Mouse (Mus musculus) forebrain, embryonic 11.5 days (tissue): Measurements from ENCODE around the gene Colq. TPM values are rescaled to one million over a fixed set of nuclear protein-coding genes. Genes with fewer than 3 reads are reported as not detected.

ENCODE experiments used
- ATAC-seq: fragments of 200-750 bp; cut with Nextera tagmentation; replicated peaks from 2 replicates; pipeline ENCODE4 v1.8.0; 2017; ENCODE audit warnings: moderate TSS enrichment; ENCODE audit not compliant: low FRiP score
- DNase-seq: peaks from one replicate; pipeline ENCODE4 v3.0.0-alpha.2; 2017; ENCODE audit warnings: low spot score
- H3K27ac ChIP-seq: fragments of 300-500 bp; sonication (generic); 2 replicates; pipeline ENCODE4 v1.5.1; 2014; ENCODE audit warnings: low read depth, low read length
- H3K27me3 ChIP-seq: fragments of 300-500 bp; sonication (generic); 2 replicates; pipeline ENCODE4 v1.6.1; 2014; ENCODE audit warnings: mild to moderate bottlenecking, low read length, mixed read lengths; ENCODE audit not compliant: control insufficient read depth, insufficient read depth
- H3K36me3 ChIP-seq: fragments of 300-500 bp; sonication (generic); 2 replicates; pipeline ENCODE4 v1.6.1; 2014; ENCODE audit warnings: mild to moderate bottlenecking, low read length, moderate library complexity, mixed read lengths; ENCODE audit not compliant: control insufficient read depth, insufficient read depth
- H3K4me1 ChIP-seq: fragments of 300-500 bp; sonication (generic); replicated peaks from 2 replicates; pipeline ENCODE4 v1.6.1; 2014; ENCODE audit warnings: low read length, mixed read lengths; ENCODE audit not compliant: control insufficient read depth, insufficient read depth
- H3K4me2 ChIP-seq: fragments of 300-500 bp; sonication (generic); 2 replicates; pipeline ENCODE4 v1.6.1; 2014; ENCODE audit warnings: low read depth, mild to moderate bottlenecking, low read length, moderate library complexity, mixed read lengths; ENCODE audit not compliant: severe bottlenecking
- H3K4me3 ChIP-seq: fragments of 300-500 bp; sonication (generic); 2 replicates; pipeline ENCODE4 v1.5.1; 2014; ENCODE audit warnings: low read depth, low read length
- H3K9ac ChIP-seq: fragments of 300-500 bp; sonication (generic); 2 replicates; pipeline ENCODE4 v1.6.1; 2014; ENCODE audit warnings: low read length
- H3K9me3 ChIP-seq: fragments of 300-500 bp; sonication (generic); 2 replicates; pipeline ENCODE4 v1.6.1; 2016; ENCODE audit warnings: low read length, mixed read lengths; ENCODE audit not compliant: control insufficient read depth
- WGBS: fragments of 180-500 bp; shearing (Covaris S2); extraction: QIAGEN DNeasy Blood & Tissue Kit; methylation state at CpG from one replicate; pipeline ENCODE4 v1.1.7; 2014; 5-methylcytosine and 5-hydroxymethylcytosine counted together
- polyA plus RNA-seq: library from polyadenylated mRNA; unstranded; fragments of >200 nt; fragmentation: Nextera tagmentation; extraction: Ambion mirVana; gene quantifications from 2 replicates; pipeline ENCODE4 v1.2.1, GENCODE M21; 2014

Gene Colq
- polyA plus RNA-seq, 1 experiment from 2014 or later: not detected

GRCm38 (mm10) chr14:31583082-31583481 is 8.1 kb downstream of the Colq start:
- Histone ChIP-seq H3K4me1 (no peaks in the 10 kb centered on the region), H3K36me3 (no peaks in the 10 kb centered on the region), H3K9me3 (no peaks in the 10 kb centered on the region), H3K4me3 (no peak overlapping the region), H3K27ac (no peak overlapping the region), H3K9ac (no peak overlapping the region), H3K27me3 (no peaks in the 10 kb centered on the region), H3K4me2 (no peak overlapping the region)
- WGBS: 87% methylated on average over 8 of the region's 9 CpGs
- no peak for ATAC-seq
- DNase-seq: no peak

DNA sequence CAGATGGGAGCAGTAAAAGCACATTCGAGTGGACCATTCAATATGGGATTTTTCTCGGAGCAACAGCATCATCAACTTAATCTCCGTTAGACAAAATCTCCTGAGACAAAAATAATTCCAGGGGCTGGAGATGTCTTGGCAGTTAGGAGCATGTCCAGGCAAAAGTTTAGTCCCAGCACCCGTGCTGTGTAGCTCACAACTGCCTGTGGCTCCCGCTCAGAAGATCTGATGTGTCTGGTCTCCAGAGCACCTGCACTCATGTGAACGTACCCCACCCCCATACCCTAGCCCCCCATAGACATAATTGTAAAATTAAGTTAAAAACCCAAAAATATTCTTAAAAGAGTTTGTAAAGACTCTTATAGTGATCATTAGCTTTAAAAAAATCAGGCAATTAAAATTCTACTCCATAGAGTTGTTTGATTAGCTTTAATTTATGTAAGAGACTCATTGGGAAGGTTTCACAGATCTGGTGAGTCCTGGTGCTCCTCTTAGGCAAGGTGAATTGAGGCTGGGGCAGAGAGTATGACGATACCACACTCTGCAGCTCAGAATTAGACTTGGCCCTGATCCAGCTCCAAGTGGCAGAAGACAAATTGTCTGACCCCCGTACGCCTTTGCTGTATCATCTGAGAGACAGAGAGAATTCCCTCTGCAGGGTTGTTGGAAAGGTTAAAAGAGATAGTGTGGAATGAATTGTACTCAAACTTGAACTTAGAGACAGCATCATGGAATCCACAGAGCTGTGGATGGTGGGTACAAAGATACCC is 13.0 kb downstream of the Colq start:
- Histone ChIP-seq H3K9me3 (no peaks in the 10 kb centered on the region), H3K4me1 (no peaks in the 10 kb centered on the region), H3K9ac (no peak overlapping the region), H3K4me2 (no peak overlapping the region), H3K36me3 (no peaks in the 10 kb centered on the region), H3K27me3 (no peaks in the 10 kb centered on the region), H3K27ac (no peak overlapping the region), H3K4me3 (no peak overlapping the region)
- ATAC-seq (no peak), DNase-seq (no peak)
- WGBS: 75% methylated on average over 9 of the region's 9 CpGs

- no peaks in the 10 kb centered on the region for H3K9me3 ChIP-seq
- no peaks in the 10 kb centered on the region for H3K27me3 ChIP-seq
- DNase-seq (no peak), ATAC-seq (no peak)
- H3K4me1 ChIP-seq: no peaks in the 10 kb centered on the region
- H3K4me3 ChIP-seq: no peak overlapping the region
- 72% methylated on average over 10 of the region's 10 CpGs for WGBS
- H3K27ac ChIP-seq: no peak overlapping the region
- H3K36me3 ChIP-seq: no peaks in the 10 kb centered on the region
- no peak overlapping the region for H3K4me2 ChIP-seq
- H3K9ac ChIP-seq: no peak overlapping the region
Measured at GRCm38 (mm10) chr14:31576846-31577697, 14.1 kb downstream of the Colq start.

GRCm38 (mm10) chr14:31575866-31576265 is 15.3 kb downstream of the Colq start:
- Histone ChIP-seq H3K27ac (no peak overlapping the region), H3K27me3 (no peaks in the 10 kb centered on the region), H3K4me3 (no peak overlapping the region), H3K9me3 (no peaks in the 10 kb centered on the region), H3K9ac (no peak overlapping the region), H3K36me3 (no peaks in the 10 kb centered on the region), H3K4me1 (no peaks in the 10 kb centered on the region), H3K4me2 (no peak overlapping the region)
- WGBS: 84% methylated on average over 9 of the region's 9 CpGs
- DNase-seq (no peak), ATAC-seq (no peak)

DNA sequence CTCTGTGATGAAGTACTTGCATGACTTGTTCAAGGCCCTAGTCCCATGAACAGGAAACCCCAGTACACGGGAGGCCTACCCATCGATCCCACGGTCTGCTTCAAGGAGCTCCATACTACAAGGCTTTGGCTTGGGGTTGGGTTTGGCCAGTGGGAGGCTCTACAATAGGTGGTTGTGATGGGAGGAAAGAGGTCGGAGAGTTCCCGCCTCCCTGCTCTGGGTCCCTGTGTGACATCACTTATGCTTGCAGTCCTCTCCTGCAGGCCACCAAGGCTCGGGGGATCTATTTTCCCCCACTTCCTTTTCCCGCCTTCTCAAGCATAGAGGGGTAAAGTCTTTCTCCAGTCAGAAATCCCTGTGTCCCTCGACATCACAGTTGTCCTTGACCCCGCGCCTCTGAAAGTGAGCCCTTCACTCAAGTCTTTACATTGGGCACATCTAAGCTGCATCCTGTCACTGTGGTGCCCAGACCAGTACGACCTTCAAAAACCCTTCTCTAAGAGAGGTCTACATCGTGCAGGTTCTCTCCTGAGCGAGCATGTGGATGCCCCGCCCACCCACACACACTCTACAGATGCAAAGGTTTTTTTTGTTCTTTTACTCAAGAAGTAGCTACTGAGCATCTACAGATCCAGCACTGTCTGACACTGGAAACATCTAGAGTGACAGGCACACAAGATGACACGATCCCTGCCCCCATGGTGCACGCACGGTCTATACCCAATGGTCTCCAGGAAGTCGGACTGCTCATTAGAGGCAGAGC is 16.1 kb downstream of the Colq start:
- Histone ChIP-seq H3K9me3 (no peaks in the 10 kb centered on the region), H3K9ac (no peak overlapping the region), H3K4me2 (no peak overlapping the region), H3K27ac (no peak overlapping the region), H3K27me3 (no peaks in the 10 kb centered on the region), H3K4me1 (no peaks in the 10 kb centered on the region), H3K36me3 (no peaks in the 10 kb centered on the region), H3K4me3 (no peak overlapping the region)
- 91% methylated on average over 18 of the region's 18 CpGs for WGBS
- DNase-seq: no peak
- ATAC-seq: no peak

DNA sequence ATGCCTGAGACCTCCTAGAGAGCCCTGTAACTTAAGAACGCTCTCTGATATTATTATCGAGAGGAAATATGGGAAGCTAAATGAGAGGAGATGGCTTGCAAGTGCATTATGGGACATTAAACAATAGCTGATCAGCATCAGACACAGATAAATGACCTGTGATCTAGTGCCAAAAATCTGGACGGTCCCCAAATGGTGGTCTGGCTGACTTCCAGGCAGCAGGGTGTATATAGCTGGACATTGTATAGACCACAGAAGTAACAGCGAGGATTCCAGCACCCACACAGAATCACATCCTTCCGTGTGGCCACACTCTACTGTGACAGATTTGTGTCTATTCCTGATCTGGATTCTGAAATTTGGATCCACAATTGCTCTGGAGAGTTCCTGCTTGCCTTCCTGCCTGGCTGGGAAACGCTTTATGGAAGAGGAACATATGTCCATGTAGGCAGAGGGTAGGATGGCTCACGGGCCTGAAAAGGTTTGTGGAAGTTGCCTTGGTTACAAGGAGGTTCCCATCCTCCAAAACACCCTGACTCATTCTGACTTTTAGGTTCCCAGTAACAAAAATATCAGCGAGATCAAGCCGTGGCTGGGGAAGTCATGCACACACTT is 18.5 kb downstream of the Colq start:
- Histone ChIP-seq H3K9me3 (no peaks in the 10 kb centered on the region), H3K27ac (no peak overlapping the region), H3K4me3 (no peak overlapping the region), H3K9ac (no peak overlapping the region), H3K4me1 (no peaks in the 10 kb centered on the region), H3K27me3 (no peaks in the 10 kb centered on the region), H3K4me2 (no peak overlapping the region), H3K36me3 (no peaks in the 10 kb centered on the region)
- 90% methylated on average over 9 of the region's 9 CpGs for WGBS
- ATAC-seq: no peak
- no peak for DNase-seq

DNA sequence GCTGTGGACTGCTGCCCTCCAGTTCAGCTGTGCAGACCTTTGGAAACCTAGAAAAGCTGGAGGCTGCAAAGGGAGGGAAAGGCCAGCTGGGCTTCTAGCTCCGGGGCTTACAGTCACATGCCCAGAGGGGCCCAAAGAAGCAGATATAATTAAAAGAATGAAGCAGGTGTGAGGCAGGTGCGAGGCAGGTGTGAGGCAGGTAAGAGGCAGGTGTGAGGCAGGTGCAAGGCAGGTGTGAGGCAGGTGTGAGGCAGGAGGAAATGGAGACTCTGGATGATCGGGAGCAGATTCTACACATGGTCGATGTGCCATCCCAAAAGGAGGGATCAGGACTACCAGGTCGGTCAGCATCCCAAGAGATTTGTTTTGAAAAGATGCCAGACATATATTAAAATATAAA is 19.7 kb downstream of the Colq start:
- Histone ChIP-seq H3K4me1 (no peaks in the 10 kb centered on the region), H3K9me3 (no peaks in the 10 kb centered on the region), H3K9ac (no peak overlapping the region), H3K36me3 (no peaks in the 10 kb centered on the region), H3K4me3 (no peak overlapping the region), H3K27ac (no peak overlapping the region), H3K27me3 (no peaks in the 10 kb centered on the region), H3K4me2 (no peak overlapping the region)
- WGBS: 86% methylated on average over 5 of the region's 5 CpGs
- no peak for DNase-seq
- ATAC-seq: no peak
